Mouse (Mus musculus): ENCODE measurements around the gene Siah3.
A peak's percentile ranks its signal among the peaks of the same experiment; 100 is the strongest.
"Not testable (repeated sequence)": the region's sequence is repeated elsewhere in the genome, so short reads cannot be mapped to it uniquely, and the experiment has no call there.

Gene Siah3

DNA sequence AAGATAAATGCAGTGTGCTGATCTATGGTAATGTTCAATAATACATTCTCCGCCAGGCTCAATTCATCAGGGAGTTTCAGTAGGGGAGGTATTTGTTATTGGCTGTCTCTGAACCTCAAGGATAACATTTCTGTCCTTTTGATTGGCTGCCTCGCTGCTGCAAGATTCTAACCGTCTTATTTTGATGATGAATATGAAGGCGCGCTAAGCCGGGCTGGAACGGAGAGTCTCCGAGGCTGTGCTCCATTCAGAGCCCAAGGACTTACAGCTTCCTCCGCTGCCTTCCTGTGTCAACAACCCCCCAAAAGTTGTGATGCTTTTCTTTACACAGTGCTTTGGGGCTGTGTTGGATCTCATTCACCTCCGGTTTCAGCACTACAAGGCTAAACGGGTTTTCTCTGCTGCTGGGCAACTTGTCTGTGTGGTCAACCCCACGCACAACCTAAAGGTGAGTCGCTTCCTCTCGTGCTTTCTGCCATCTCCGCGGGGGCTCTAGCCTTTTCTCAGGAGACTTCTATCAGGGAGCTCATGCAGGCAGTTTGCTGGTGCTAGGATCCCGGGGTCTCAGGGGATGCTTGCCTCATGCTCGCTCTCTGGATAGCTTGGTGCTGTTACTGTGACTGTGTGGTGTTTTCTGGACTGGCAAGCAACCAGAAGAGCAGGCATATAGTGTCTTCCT, at the start of gene Siah3:
Gene Siah3, plus strand, starts transcription at position 240 of the 679 bp plus-strand sequence.
- DNase-seq (ENCODE audit: extremely low read depth, low read depth) = no peak

DNA sequence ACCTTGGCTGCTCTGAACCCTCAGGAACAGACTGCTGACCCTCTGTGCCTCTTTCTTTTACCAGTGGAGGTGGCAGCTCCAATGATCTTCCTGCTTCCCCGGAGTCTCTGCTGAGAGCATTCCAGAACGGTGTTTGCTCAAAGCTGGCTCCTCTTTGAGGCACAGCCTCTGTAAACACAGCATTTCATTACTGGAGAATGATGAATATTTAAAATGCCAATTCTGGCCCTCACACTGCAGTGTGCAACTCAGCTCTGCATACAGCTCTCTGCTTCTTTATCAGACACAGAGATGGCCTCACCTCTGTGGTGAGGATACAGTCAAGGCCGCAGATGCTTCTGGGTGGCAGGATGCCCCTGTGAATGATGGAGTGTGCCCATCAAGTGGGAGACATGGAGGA, 46.0 kb upstream of the Siah3 start:
- no peak for DNase-seq (ENCODE audit: extremely low read depth, low read depth)

DNA sequence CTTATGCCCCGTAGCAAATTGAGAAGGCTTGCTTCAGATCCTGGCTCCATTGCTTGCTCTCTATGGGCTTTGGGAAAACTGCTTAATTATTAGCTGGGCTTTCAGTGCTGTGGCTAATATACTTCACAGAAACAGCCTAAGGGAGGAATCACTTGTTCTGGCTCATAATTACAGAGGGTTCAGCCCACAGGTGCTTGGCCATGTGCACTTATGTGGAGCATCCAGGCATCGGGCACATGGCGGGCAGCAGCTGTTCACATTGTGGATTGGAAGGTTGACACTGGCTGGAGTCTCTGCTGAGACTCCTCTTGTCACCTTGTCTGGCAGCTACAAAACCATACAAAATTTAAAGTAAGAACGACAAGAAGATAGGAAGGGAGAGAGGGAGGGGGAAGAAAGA, 45.4 kb upstream of the Siah3 start:
- no peak for DNase-seq (ENCODE audit: extremely low read depth, low read depth)

DNA sequence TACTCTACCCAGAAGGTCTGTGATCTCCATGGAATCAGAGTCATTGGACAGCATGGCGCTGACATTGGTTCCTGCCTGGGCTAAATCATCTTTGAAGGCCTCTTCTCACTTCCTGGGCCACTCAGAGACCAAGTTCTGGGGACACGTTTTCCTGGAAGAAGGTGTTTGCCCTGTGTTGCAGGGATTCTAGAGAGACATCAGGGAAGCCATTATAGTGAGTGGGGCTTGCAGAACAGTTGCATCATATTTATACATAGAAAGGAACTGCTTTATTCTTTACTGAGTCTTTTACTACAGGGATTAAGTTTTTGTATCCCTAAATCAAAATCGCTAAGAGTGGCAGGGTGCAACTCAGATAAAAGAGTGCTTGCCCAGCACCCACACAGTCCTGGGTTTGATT, 37.1 kb upstream of the Siah3 start:
- DNase-seq (ENCODE audit: extremely low read depth, low read depth) = no peak

DNA sequence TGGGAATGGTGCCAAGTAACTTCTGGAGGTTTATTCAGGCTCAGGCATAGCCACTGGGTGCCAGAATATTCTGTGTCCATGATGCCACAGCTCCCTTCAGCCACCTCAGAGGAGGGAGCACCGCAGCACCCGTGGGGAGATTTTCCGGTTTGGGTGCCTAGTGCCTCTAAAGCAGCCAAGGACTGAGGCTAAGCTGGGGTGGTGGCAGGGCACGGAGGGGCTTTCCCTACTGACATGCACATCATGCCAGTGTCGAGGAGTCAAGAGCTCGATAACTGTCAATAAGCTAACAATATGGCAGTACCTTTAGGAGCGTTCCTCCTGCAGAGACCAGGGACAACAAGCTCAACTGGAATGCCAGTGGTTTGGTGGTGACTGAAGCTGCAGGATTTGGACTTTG, 35.9 kb upstream of the Siah3 start:
- no peak for DNase-seq (ENCODE audit: extremely low read depth, low read depth)

DNA sequence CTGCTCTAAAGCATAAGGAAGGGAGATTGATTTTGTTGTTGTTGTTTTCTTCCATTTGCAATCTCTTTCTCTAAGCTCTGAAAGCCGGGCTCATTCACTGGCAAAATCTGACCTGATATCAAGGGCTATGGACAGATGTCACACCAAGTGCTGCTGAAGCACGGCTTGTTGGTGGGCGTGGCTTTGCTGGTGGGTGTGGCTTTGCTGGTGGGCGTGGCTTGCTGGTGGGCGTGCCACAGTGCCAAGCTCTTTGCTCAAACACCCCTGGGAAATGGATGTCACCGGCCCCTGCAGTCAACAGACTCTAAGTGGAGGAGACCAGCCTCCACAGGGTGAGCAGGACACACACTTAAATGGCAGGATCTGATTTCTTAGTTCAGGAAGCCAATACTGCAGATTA, 35.0 kb upstream of the Siah3 start:
- DNase-seq (ENCODE audit: extremely low read depth, low read depth) = no peak

DNA sequence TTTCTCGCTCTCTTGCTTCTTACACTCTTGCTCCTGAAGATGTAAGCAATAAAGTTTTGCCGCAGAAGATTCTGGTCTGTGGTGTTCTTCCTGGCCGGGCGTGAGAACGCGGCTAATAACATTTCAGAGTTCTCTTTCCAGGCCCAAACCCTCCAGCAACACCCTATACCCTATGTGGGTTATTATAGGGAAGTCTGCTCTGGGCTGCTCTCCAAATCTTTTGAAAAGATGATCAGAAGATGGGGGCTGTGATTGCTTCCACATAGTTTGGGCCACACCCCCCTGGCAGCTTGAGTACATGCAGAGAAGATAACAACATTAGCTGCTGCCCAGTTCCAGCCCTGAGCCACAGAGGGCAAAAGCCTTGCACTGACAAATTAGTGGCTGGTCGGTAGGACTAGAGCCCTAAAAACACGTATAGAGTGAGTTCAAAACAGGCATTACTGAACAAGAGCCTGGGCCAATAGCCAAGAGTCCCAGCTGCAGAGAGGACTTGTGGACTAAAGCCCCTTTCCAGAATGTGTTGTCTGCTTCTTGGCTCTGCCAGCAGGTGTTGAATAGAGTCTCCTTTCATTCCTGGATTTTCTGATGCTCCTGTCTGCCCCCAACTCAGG, 24.5 kb upstream of the Siah3 start:
- DNase-seq (ENCODE audit: extremely low read depth, low read depth) = no peak

DNA sequence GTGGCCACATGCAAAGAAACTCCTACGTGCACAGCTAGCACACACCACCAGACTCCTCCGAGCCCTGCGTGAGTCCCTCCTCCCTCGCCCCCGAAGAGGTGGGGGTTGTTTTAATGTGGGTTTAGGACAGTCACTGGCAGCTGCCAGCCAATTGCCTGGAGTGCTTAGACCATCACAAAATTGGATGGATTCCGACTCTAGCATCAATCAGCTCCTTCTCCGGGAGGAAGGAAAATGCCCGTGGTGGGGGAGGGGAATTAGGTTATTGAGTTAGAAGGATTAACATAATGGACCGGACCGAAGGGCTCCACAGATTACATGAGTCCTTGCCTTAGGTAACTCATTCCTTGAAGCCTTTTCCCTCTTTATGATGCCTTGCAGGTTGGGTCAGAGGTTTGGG, 22.9 kb upstream of the Siah3 start:
- no peak for DNase-seq (ENCODE audit: extremely low read depth, low read depth)

DNA sequence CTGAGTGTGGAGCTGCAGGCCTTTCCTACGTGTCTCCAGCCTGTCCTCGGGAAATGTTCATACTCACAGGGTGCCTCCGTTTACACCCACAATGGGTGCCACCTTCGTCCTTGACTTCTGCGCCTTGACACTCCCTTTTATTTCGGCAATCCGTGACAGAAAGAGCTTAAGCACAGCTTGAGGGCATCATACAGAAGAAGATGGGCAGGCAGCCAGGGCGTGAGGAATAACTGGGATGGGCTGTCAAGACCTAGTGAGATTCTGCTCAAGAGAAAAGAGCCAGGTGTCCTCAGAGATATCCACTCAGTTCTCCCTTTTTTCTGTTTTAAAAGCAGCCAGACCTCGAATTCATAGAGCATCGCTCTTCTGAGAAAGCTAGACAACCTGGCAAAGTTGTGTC, 21.2 kb upstream of the Siah3 start:
- no peak for DNase-seq (ENCODE audit: extremely low read depth, low read depth)

DNA sequence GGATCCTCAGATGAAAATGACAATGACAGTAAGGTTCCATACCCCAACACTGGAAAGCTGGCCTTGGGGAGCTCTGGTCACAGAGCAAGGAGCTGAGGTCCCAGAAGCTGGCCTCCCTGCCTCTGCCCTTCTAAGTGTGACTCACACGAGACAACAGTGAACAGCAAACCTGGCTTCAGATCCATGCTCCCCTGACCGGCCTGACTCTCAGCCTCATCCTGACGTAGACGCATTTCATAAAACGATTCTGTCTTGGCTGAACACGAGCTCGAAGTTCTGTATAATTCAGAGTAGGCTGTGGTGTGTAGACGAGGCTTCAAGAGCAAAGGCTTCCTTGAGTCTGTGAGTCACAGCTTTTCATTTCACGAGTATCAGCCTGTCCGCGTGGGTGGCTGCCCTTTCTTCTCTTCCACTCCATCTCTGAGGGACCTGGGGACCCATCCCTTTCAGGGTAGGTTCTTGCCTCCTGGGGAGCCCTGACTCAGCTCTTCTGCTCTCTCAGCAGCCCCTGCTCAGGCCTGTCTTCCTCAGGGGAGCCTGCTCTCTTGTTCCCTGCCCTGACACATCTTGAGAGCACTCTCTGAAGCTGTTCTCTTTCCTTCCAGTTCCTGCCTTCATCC, 11.2 kb upstream of the Siah3 start:
- no peak for DNase-seq (ENCODE audit: extremely low read depth, low read depth)

DNA sequence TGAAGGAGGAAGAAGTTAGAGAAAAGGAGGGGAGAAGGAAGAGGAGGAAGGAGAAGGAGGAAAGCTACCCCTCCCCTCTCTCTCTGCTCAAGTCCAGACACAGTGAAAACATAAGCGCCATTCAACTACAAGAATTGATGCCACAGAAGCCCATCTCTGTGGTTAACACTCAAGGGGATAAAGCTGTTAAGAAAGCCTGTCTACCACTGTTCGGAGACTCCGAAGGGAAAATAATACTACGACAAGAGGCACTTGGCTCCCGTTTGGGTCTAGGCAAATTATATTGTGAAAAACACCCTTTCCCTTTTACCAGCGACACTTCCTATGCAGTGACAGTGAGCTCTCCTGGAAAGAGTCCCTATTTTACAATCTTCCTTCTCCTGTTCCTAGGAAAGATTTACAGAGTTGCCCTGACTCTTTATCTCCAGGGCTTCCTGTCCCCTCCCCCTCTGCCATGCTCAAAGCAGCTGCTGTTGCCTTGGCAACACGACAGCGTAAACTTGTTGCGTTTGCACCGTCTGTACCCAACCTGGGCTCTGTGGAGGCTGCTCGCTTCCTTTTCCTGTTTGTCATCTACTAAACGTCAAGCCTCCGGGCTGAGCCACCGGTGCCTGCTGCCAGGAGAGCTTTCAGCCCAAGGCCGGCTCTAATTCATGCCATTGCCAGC, 10.4 kb upstream of the Siah3 start:
- peak; percentile 9 for DNase-seq (ENCODE audit: extremely low read depth, low read depth)

DNA sequence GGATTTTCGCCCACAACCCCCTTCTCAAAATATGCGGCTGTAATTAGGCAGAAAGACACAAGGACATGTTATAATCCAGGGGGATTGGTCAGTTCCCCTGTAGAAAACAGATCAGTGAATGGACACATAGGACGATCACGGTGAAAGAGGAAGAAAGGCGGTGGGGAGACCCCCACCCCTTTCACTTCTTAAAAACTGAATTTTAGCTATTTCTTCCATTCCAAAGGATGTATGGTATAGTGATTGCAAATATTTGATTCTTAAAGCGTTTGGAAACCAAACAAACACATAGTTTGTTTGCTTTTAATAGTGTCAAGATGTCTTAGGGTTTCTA, 9.9 kb upstream of the Siah3 start:
- DNase-seq (ENCODE audit: extremely low read depth, low read depth) = no peak

DNA sequence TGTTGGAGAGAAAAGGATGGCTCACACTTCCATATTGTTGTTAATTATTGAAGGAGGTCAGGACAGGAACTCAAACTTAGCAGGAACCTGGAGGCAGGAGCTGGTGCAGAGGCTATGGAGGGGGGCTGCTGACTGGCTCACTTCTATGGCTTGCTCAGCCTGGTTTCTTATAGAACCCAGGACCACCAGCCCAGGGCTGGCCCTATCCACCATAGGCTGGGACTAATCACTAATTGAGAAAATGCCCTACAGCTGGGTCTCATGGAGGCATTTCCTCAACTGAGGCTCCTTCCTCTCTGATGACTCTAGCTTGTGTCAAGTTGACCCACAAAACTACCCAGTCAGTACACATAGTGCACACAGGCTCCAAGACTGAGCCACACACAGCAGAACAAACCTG, 9.5 kb upstream of the Siah3 start:
- not testable (repeated sequence) for DNase-seq (ENCODE audit: extremely low read depth, low read depth)

DNA sequence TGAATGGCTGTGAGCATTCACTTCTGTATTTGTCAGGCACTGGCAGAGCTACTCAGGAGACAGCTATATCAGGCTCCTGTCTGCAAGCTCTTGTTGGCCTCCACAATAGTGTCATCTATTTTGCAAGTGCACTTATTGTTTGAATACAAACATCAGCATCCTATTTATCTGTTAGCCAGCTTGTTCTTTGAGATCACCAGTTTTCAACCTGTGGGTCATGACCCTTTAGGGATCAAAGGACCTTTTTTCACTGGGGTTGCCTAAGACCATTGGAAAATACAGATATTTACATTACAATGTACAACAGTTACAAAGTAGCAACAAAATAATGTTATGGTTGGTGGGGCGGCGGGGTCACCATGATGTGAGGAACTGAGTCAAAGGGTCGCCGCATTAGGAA, 1.9 kb upstream of the Siah3 start:
- DNase-seq (ENCODE audit: extremely low read depth, low read depth) = no peak

DNA sequence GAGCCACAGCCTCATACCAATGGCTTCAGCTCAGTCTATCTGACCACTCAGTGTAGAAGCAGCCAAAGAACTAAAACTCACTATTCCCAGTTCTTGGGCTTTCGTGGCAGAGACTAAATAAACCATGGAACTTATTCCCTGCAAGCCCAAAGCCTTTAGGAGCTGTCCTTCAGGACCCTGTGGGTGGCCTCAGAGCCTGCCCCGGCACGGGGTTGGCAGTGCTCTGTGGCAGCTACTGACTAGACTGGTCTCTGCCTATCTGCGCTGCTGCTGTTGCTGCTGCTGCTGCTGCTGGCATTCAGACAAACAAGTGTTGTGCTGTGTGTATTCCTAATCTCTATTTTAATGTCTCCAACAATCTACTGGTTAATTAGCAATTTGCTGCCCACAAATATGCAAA, 1.1 kb upstream of the Siah3 start:
- DNase-seq (ENCODE audit: extremely low read depth, low read depth) = no peak

DNA sequence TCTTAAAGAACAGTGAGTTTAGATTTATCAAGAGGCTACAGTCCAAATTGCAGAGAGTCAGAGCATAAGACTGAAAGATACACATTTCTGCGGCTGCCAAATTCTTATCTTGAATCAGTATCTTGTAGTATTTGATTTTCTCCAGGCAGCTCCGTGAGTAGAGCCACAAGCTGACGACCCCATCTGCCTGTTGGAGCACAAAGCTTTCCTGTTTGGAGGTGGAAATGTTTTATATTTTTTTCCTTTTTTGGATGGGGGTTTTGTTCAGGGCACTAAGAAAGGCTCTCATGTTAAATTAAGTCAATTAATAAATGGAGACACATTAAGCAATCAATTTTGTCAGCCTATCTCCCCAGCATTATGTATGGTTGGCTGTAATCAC, 430 bp upstream of the Siah3 start:
- no peak for DNase-seq (ENCODE audit: extremely low read depth, low read depth)

DNA sequence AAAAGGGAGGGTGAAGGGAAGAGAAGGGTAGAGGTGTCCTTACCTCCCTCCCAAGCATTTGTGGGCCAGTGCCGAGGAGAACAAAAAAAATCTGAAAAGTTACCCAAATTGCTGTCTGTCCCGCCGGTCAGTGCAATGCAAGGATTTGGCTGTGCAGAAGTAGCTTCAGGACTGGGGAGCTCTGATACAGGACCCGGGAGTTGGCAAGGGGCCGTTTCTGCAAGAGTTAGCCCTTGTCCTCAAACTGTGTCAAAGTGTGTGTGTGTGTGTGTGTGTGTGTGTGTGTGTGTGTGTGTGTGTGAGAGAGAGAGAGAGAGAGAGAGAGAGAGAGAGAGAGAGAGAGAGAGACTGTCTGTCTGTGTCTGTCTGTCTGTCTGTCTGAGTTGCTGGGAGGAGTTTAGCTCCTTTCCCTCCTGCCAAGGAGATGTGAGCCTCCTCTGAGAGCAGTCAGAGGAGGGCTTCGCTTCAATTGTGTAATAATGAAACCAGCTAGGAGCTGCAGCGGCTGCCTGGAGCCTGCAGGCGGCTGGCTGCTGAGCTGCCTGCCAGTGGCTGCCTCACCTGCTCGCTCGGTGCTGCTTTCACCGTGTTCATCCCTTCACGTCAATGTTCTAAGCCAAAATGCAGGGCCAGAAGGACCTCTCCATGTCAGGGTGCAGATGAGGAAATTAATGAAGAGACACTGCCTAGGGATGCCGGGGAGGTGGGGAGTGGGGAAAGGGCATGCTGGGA, 873 bp downstream of the Siah3 start:
- no peak for DNase-seq (ENCODE audit: extremely low read depth, low read depth)

DNA sequence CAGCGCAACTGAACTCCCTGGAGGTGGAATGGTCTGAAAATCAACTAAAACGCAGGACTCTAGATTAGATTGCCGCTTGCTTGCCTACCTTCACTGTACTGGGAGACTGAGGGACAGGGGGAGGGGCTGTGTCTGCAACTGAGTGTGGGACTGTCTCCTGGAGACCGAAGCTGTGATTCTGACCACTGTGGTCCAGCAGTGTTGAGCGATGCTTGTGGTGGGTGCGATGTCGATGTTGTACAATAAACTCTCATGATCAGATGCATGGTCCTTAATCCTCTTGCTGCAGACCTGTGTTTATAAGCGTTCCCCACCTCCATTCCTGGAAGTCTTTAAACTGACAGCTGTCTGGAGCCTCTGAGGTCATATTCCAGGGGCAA, 1.4 kb downstream of the Siah3 start:
- no peak for DNase-seq (ENCODE audit: extremely low read depth, low read depth)

DNA sequence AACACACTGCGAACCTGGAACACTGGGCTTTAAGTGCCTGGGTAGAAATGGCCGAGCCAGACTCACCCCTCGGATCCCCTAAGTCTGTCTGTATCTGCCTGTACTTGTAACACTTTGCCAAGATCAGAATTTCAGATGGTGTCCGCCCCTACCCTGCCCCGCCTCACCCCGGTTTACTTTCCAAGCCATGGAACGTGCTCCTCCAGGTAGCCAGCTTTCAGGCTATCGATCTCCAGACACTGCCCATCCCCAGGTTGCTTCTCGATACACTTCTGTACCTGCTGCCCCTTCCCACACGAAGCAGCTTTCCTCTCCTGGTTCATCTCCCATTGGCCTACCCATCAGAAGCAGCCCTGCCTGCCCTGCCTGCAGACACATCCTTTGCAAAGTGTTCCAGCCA, 3.6 kb downstream of the Siah3 start:
- DNase-seq (ENCODE audit: extremely low read depth, low read depth) = no peak

DNA sequence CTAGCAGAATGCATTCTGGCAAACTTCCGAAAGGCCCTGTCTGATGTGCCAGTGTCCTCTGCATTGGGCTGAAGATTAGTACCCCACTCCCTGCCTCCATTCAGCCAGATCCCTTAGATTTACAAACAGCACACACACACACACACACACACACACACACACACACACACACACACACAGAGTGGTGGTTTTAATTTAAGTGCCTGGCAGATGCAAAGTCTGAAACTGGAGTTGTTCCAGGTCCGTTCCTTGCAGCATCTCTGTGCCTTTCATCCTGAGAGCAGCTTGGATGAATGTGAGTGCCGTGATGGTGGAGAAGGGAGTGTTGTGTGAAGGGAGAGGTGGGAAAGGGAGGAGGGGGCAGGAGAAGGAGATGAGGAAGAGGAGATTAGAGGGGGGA, 4.2 kb downstream of the Siah3 start:
- no peak for DNase-seq (ENCODE audit: extremely low read depth, low read depth)

DNA sequence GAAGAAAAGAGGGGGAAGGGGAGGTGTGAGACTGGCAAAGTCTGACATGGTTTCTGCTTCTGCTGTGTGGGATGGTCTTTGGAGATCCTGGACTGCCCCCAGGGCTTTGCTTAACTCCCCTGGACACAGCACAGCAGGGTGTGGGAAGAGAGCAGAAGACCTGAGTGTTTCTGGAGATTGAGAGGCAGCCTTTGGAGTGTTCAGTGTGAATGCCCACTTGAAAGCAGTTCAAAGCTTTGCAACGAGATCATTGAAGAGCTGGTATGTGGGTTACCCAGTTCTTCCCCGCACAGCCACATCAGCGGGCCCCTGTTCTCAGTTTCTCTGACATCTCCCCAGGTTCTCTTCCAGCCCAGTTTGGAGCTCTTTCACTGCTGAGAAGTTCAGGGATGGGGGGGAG, 4.7 kb downstream of the Siah3 start:
- DNase-seq (ENCODE audit: extremely low read depth, low read depth) = no peak

DNA sequence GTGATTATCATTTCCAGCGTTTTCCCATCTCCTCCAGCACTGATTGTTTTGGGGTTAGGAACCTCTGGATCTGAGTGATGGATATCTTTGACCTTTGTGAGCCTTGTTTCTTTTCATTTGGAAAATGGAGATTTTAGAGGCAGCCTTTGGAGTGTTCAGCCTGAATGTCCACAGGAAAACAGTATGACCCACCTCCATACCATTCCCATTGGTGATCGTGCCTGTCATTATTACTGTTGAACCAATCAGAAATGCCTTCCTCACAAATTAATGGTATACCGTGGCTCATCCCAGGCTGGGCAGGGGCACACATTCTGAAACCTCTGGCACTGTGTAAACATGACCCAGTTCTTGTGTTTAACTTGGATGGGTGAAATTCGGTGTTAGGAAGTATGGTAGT, 6.0 kb downstream of the Siah3 start:
- no peak for DNase-seq (ENCODE audit: extremely low read depth, low read depth)
